ENCODE assay signal across 10 mouse cellular contexts in genomic region chr13:39440907-39441306, GRCm38 (mm10).
A peak's percentile ranks its signal among the peaks of the same experiment; 100 is the strongest.
DNase-seq lines count a peak whose midpoint lies in the region; ATAC-seq and TF ChIP-seq lines count a peak whose summit lies in the region.
"Had no signal": no experiment of that assay in that cellular context is flagged by ENCODE, and none has a peak within 500 bp of the region (broad histone marks: within the 10 kb centered on the region; RNA-seq: fewer than 3 reads in every experiment).

No protein-coding gene starts in this region.

- TF ChIP-seq CTCF in bone marrow macrophage, adult 2 months (IDR thresholded peaks at IDR 0.05; ENCODE audit: low read depth, low read length) = peak; percentile 42
- TF ChIP-seq CTCF in embryonic fibroblast, embryonic 13.5 days (IDR thresholded peaks at IDR 0.05; ENCODE audit: borderline replicate concordance, insufficient read depth, low read length) = peak; percentile 89

- ATAC-seq in hindbrain, embryonic 14.5 days (ENCODE audit: low FRiP score) = peak; percentile 27; the same call in 1 of the 2 replicates
- no peak for ATAC-seq in stomach, embryonic 15.5 days (ENCODE audit: insufficient read depth, low FRiP score, low read depth)

- DNase-seq in heart, adult 18-20 months = peak; percentile 25 to 71
- no peak for DNase-seq in heart, adult 11 months
- DNase-seq in hindbrain, embryonic 14.5 days (ENCODE audit: low spot score) = peak; percentile 84
- DNase-seq in left cerebral cortex, adult 11 months (ENCODE audit: low spot score) = peak; percentile 13
- DNase-seq in mesoderm, embryonic 11.5 days (ENCODE audit: low read depth, low spot score) = peak; percentile 60

- no peaks in the 10 kb centered on the region for H3K9me3 ChIP-seq in hindbrain, embryonic 14.5 days (ENCODE audit: control insufficient read depth, low read length)
- no peaks in the 10 kb centered on the region for H3K9me3 ChIP-seq in stomach, embryonic 15.5 days
- H3K9me3 ChIP-seq: neural tube, embryonic 13.5 days had no signal

- WGBS in hindbrain, embryonic 14.5 days = 25% methylated on average over 8 of the region's 8 CpGs
- WGBS in stomach, embryonic 15.5 days = 24% methylated on average over 8 of the region's 8 CpGs

- H3K4me2 ChIP-seq in hindbrain, embryonic 14.5 days (replicated peaks) = no peak overlapping the region
- H3K4me2 ChIP-seq in stomach, embryonic 15.5 days = 0 out of 2 replicates have a peak overlapping the region, but pooled peaks have one; percentile 10
- H3K4me2 ChIP-seq: neural tube, embryonic 13.5 days had no signal

- no peaks in the 10 kb centered on the region for H3K4me1 ChIP-seq in bone marrow macrophage, adult 2 months (ENCODE audit: control insufficient read depth, insufficient read depth, low read length)
- no peaks in the 10 kb centered on the region for H3K4me1 ChIP-seq in embryonic fibroblast, embryonic 13.5 days (ENCODE audit: control insufficient read depth, insufficient read depth, low read length)
- no peaks in the 10 kb centered on the region for H3K4me1 ChIP-seq in hindbrain, embryonic 14.5 days (replicated peaks; ENCODE audit: control insufficient read depth, insufficient read depth, low read length)
- H3K4me1 ChIP-seq in stomach, embryonic 15.5 days = no peaks in the 10 kb centered on the region
- H3K4me1 ChIP-seq: neural tube, embryonic 13.5 days had no signal

- TF ChIP-seq POLR2A in bone marrow macrophage, adult 2 months (IDR thresholded peaks at IDR 0.05; ENCODE audit: borderline replicate concordance, low read depth, low read length) = no peak
- TF ChIP-seq POLR2A in embryonic fibroblast, embryonic 13.5 days (IDR thresholded peaks at IDR 0.05; ENCODE audit: low read depth, low read length) = no peak

- no peak overlapping the region for H3K4me3 ChIP-seq in bone marrow macrophage, adult 2 months (ENCODE audit: insufficient read depth, low read length)
- no peak overlapping the region for H3K4me3 ChIP-seq in embryonic fibroblast, embryonic 13.5 days (ENCODE audit: insufficient read depth, low read length)
- no peak overlapping the region for H3K4me3 ChIP-seq in hindbrain, embryonic 14.5 days (replicated peaks; ENCODE audit: low read length)
- H3K4me3 ChIP-seq in stomach, embryonic 15.5 days (replicated peaks) = no peak overlapping the region
- H3K4me3 ChIP-seq: neural tube, embryonic 13.5 days had no signal

- H3K9ac ChIP-seq in hindbrain, embryonic 14.5 days = no peak overlapping the region
- no peak overlapping the region for H3K9ac ChIP-seq in stomach, embryonic 15.5 days
- H3K9ac ChIP-seq: neural tube, embryonic 13.5 days had no signal

- H3K27ac ChIP-seq in bone marrow macrophage, adult 2 months (ENCODE audit: insufficient read depth, low read depth, low read length) = no peak overlapping the region
- no peak overlapping the region for H3K27ac ChIP-seq in embryonic fibroblast, embryonic 13.5 days (ENCODE audit: insufficient read depth, low read length)
- no peak overlapping the region for H3K27ac ChIP-seq in hindbrain, embryonic 14.5 days
- H3K27ac ChIP-seq in stomach, embryonic 15.5 days = no peak overlapping the region
- H3K27ac ChIP-seq: neural tube, embryonic 13.5 days had no signal

- peaks cover 8% of the 10 kb centered on the region; the same call in 1 of the 2 replicates for H3K27me3 ChIP-seq in hindbrain, embryonic 14.5 days (ENCODE audit: control insufficient read depth, insufficient read depth, low read length)
- H3K27me3 ChIP-seq in stomach, embryonic 15.5 days (replicated peaks) = no peaks in the 10 kb centered on the region

- no peaks in the 10 kb centered on the region for H3K36me3 ChIP-seq in hindbrain, embryonic 14.5 days (replicated peaks; ENCODE audit: control insufficient read depth, insufficient read depth)
- no peaks in the 10 kb centered on the region for H3K36me3 ChIP-seq in stomach, embryonic 15.5 days
- H3K36me3 ChIP-seq: G1E; neural tube, embryonic 13.5 days had no signal
